Mouse (Mus musculus) fat pad, adult 2 months (tissue): ENCODE results near the gene Akap17b.
"Not testable (repeated sequence)": the region's sequence is repeated elsewhere in the genome, so short reads cannot be mapped to it uniquely, and the experiment has no call there.

Source experiments
- DNase-seq: peaks from one replicate; pipeline ENCODE4 v3.0.0-alpha.2; 2011; ENCODE audit warnings: low read depth, low spot score; ENCODE audit errors: extremely low read depth

The Akap17b gene

GRCm38 (mm10) chrX:36644657-36645551 lies at the start of gene Akap17b:
Gene Akap17b, minus strand, starts transcription at chrX:36645395.
- DNase-seq = no peak

GRCm38 (mm10) chrX:36691365-36691764 lies 46.2 kb upstream of the Akap17b start:
- no peak for DNase-seq

- no peak for DNase-seq
These were observed 44.5 kb upstream of the Akap17b start for GRCm38 (mm10) chrX:36689655-36690054.

- DNase-seq = no peak
These were observed 31.6 kb upstream of the Akap17b start for GRCm38 (mm10) chrX:36676836-36677235.

GRCm38 (mm10) chrX:36672708-36673107 lies 27.5 kb upstream of the Akap17b start:
- no peak for DNase-seq

- DNase-seq = no peak
These were observed 5.1 kb downstream of the Akap17b start for GRCm38 (mm10) chrX:36640046-36640445.

GRCm38 (mm10) chrX:36630771-36631170 lies 14.4 kb downstream of the Akap17b start:
- no peak for DNase-seq

GRCm38 (mm10) chrX:36628102-36628501 lies 17.1 kb downstream of the Akap17b start:
- no peak for DNase-seq

GRCm38 (mm10) chrX:36609117-36609516 lies 36.1 kb downstream of the Akap17b start:
- no peak for DNase-seq

GRCm38 (mm10) chrX:36604040-36604439 lies 41.2 kb downstream of the Akap17b start:
- DNase-seq = peak; percentile 40

- DNase-seq = no peak
These were observed 42.3 kb downstream of the Akap17b start for GRCm38 (mm10) chrX:36602926-36603325.

GRCm38 (mm10) chrX:36600066-36600465 lies 45.1 kb downstream of the Akap17b start:
- DNase-seq = no peak

- DNase-seq = no peak
These were observed 45.5 kb downstream of the Akap17b start for GRCm38 (mm10) chrX:36599656-36600055.

- DNase-seq = no peak
These were observed 46.3 kb downstream of the Akap17b start for GRCm38 (mm10) chrX:36598861-36599344.

GRCm38 (mm10) chrX:36598390-36598810 lies 46.8 kb downstream of the Akap17b start:
- no peak for DNase-seq

- DNase-seq = no peak
These were observed 47.3 kb downstream of the Akap17b start, which contains the start of gene Pgrmc1 for GRCm38 (mm10) chrX:36597707-36598389. Gene Pgrmc1, plus strand, starts transcription at chrX:36598206.

GRCm38 (mm10) chrX:36596483-36597120 lies 48.6 kb downstream of the Akap17b start:
- DNase-seq = not testable (repeated sequence)

GRCm38 (mm10) chrX:36595247-36595646 lies 49.9 kb downstream of the Akap17b start:
- DNase-seq = no peak

GRCm38 (mm10) chrX:36591539-36591938 lies 53.7 kb downstream of the Akap17b start:
- DNase-seq = no peak

GRCm38 (mm10) chrX:36591120-36591519 lies 54.1 kb downstream of the Akap17b start:
- no peak for DNase-seq

- no peak for DNase-seq
These were observed 54.9 kb downstream of the Akap17b start for GRCm38 (mm10) chrX:36590266-36590665.
